Mouse (Mus musculus): ENCODE measurements around the gene Fam20b. TPM values are rescaled to one million over a fixed set of nuclear protein-coding genes. Genes with fewer than 3 reads are reported as not detected.

Fam20b gene
- polyA plus RNA-seq, 1 experiment from 2014 or later: 23.1 TPM

DNA sequence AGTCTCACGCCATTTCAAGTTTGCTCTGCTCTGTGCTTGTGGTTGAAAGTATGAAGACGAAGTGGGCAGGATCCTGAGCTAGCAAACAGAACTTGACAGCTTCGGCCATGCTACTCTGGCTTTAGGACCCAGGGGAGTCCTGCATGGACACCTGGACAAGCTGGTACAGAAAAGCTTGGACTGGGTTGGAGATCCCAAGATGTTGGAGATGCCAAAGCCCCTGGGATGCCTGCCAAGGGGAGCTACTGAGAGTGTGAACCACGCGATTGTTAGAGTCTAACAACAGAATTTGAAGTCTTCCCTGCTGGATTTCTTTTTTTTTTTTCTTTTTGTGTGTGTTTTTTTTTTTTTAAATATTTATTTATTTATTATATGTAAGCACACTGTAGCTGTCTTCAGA is 42.3 kb downstream of the Fam20b start:
- Histone ChIP-seq H3K9me3 (replicated peaks; ENCODE audit: control insufficient read depth, low read length) (no peaks in the 10 kb centered on the region), H3K27me3 (ENCODE audit: control insufficient read depth, insufficient read depth, low read length) (no peaks in the 10 kb centered on the region), H3K36me3 (ENCODE audit: control insufficient read depth, insufficient read depth) (peaks cover 11% of the 10 kb centered on the region), H3K4me3 (ENCODE audit: low read length) (no peak overlapping the region), H3K9ac (ENCODE audit: low read length) (no peak overlapping the region), H3K4me2 (ENCODE audit: low read depth, low read length) (no peak overlapping the region), H3K4me1 (ENCODE audit: control insufficient read depth, insufficient read depth, low read length) (peaks cover 9% of the 10 kb centered on the region), H3K27ac (ENCODE audit: low read length) (no peak overlapping the region)
- 65% methylated on average over 5 of the region's 5 CpGs for WGBS
- no peak for ATAC-seq (replicated peaks; ENCODE audit: extremely low read depth, insufficient read depth, low FRiP score)

DNA sequence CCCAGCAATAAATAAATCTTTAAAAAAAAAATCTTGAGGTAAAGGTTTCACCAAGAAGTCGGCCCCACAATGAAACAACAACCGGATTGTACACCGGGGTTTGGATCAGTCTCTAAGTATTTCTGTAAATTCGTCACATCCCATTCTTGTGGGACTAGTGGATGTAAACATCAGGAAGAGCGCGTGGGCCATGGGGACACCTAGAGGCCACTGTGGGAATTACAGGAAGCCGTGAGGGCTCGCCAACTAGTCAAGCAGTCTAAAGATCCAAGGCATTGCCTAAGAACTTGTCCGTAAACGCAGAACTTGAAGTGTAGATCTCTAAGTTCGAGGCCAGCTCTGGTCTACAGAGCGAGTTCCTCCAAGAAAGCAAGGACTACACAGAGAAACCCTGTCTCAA is 42.7 kb downstream of the Fam20b start:
- Histone ChIP-seq H3K4me3 (ENCODE audit: low read length) (no peak overlapping the region), H3K4me2 (ENCODE audit: low read depth, low read length) (no peak overlapping the region), H3K27me3 (ENCODE audit: control insufficient read depth, insufficient read depth, low read length) (no peaks in the 10 kb centered on the region), H3K4me1 (ENCODE audit: control insufficient read depth, insufficient read depth, low read length) (peaks cover 9% of the 10 kb centered on the region), H3K36me3 (ENCODE audit: control insufficient read depth, insufficient read depth) (peaks cover 9% of the 10 kb centered on the region), H3K27ac (ENCODE audit: low read length) (no peak overlapping the region), H3K9me3 (replicated peaks; ENCODE audit: control insufficient read depth, low read length) (no peaks in the 10 kb centered on the region), H3K9ac (ENCODE audit: low read length) (no peak overlapping the region)
- no peak for ATAC-seq (replicated peaks; ENCODE audit: extremely low read depth, insufficient read depth, low FRiP score)
- WGBS: 23% methylated on average over 12 of the region's 12 CpGs

DNA sequence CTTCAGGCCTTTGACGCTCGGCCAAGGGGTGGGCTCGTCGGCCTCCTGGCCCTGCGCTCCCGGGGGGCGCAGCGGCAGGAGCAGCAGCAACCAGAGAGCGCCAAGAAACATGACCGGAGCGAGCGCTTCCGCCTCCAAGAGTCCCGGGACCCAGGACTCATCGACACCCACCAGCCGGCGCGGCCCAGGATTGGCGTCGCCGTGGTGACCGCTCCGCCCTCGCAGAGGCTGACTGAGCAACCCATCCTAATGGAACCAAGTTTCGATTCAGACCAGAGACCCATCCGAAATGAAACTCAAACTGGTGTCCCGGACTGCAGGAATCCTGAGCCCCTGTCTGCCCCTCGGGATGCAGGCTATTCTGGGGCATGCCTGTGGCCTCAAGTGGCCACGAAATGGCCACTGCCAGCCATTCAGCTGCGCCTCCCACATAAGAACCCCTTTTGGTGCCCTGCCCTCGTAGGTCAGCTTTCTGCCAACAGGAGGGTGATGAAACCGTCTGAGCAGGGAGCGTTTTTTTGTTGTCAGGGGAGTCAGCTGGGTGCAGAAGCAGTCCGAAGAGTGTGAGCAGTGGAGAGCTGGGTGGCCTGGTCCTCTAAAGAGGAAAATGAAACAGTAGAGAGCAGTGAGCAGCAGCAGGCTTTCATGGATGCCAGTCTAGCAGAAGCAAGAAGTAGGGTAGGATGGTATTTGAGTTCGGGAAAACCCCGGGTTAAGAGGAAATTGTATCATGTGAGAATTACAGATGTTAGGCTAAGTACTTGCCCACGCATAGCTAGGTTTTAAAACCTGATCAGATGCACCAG is 44.5 kb downstream of the Fam20b start, which contains the start of gene Tor3a:
Tor3a (minus strand) TSS at position 162 of the 806 bp plus-strand sequence.
- H3K9ac ChIP-seq (ENCODE audit: low read length): peak within 1 kb of the TSS; percentile 80

DNA sequence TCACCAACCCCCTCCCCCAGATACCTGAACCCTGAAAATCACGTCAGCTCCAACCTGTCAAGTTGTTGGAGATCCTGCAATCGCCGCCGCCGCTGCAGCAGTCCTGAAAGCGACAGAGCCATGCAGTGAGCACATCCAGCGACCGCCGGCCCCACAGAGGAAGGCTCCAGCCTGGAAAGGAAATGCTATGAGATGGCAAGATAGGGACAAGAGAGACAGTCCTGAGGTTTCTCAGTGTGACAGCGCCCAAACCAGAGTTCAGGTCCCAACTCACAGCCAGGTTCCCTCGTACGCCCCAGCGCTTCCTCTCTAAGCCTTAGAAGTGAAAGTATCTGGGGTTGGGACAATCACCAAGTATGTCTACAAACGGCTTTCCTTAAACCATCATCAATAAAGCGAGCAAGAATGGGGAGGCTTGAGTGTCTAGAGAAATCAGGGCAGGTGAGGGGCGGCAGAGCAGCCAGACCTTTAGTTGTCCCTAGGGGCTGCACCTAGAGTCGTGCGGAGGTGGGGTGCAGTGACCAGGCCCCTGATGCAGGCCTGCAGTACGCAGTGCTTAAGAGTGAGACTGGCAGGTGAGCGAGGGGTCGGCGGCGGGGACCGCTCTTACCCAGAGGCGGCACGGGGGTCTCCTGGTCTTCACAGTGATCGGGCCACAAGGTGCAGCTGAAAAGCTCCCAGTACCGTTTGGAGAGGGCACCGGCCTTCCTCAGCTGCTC is 45.3 kb downstream of the Fam20b start:
- Histone ChIP-seq H3K4me2 (ENCODE audit: low read depth, low read length) (peak overlapping the region; percentile 97), H3K36me3 (ENCODE audit: control insufficient read depth, insufficient read depth) (no peaks in the 10 kb centered on the region), H3K27ac (ENCODE audit: low read length) (peak overlapping the region; percentile 64), H3K9ac (ENCODE audit: low read length) (peak overlapping the region; percentile 80), H3K27me3 (ENCODE audit: control insufficient read depth, insufficient read depth, low read length) (no peaks in the 10 kb centered on the region), H3K4me1 (ENCODE audit: control insufficient read depth, insufficient read depth, low read length) (peaks cover 9% of the 10 kb centered on the region), H3K9me3 (replicated peaks; ENCODE audit: control insufficient read depth, low read length) (no peaks in the 10 kb centered on the region), H3K4me3 (ENCODE audit: low read length) (peak overlapping the region; percentile 74)
- peak; percentile 26; the same call in 1 of the 2 replicates for ATAC-seq (replicated peaks; ENCODE audit: extremely low read depth, insufficient read depth, low FRiP score)
- WGBS: 1% methylated on average over 29 of the region's 29 CpGs

More for the DNA sequence above, 44.5 kb downstream of the Fam20b start, which contains the start of gene Tor3a:
- Histone ChIP-seq H3K4me1 (ENCODE audit: control insufficient read depth, insufficient read depth, low read length) (peaks cover 9% of the 10 kb centered on the region), H3K27ac (ENCODE audit: low read length) (peak within 1 kb of the TSS; percentile 64), H3K4me3 (ENCODE audit: low read length) (peak within 1 kb of the TSS; percentile 74), H3K4me2 (ENCODE audit: low read depth, low read length) (peak within 1 kb of the TSS; percentile 97), H3K9me3 (replicated peaks; ENCODE audit: control insufficient read depth, low read length) (no peaks in the 10 kb centered on the region), H3K36me3 (ENCODE audit: control insufficient read depth, insufficient read depth) (peaks cover 1% of the 10 kb centered on the region), H3K27me3 (ENCODE audit: control insufficient read depth, insufficient read depth, low read length) (no peaks in the 10 kb centered on the region)
- 6% methylated on average over 37 of the region's 37 CpGs for WGBS
- peak; percentile 83 for ATAC-seq (replicated peaks; ENCODE audit: extremely low read depth, insufficient read depth, low FRiP score)

DNA sequence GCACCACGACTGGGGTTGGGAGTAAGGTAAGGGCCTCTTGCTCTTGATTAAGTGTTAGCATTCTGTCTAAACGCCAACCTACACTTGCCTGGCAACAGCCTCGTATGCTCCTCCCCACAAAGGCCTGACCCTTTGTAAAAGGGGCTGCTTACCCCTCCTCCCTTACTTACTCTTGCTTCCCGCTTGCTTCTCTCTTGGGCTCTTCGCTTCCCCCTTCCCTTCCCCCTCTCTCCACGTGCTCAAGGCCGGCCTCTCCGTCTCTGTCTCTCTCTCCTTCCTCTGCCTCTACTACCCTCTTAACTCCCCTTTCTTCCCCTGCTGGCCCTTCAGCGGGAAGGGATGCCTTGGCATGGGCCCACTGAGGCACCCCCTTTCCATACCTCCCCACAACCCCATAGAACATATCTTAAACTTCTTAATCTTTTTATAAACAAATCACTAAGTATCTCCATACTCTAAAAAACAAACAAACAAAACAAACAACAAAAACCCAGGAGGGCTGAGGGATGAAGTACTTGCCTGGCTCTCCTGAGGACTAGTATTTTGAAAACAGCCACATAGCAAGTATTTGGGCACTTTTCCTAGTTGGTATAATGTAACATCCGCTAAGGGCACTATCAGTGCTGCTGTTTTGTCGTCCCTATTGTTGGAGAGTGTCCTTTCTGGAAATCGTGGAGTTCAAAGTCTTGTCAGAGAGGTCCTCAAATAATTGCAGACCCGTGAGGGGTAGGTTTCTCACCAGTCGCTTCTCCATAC is 46.0 kb downstream of the Fam20b start:
- Histone ChIP-seq H3K4me1 (ENCODE audit: control insufficient read depth, insufficient read depth, low read length) (peaks cover 9% of the 10 kb centered on the region), H3K9me3 (replicated peaks; ENCODE audit: control insufficient read depth, low read length) (no peaks in the 10 kb centered on the region), H3K36me3 (ENCODE audit: control insufficient read depth, insufficient read depth) (no peaks in the 10 kb centered on the region), H3K4me2 (ENCODE audit: low read depth, low read length) (peak overlapping the region; percentile 97), H3K9ac (ENCODE audit: low read length) (peak overlapping the region; percentile 80), H3K27ac (ENCODE audit: low read length) (no peak overlapping the region), H3K27me3 (ENCODE audit: control insufficient read depth, insufficient read depth, low read length) (no peaks in the 10 kb centered on the region), H3K4me3 (ENCODE audit: low read length) (peak overlapping the region; percentile 74)
- WGBS: 15% methylated on average over 14 of the region's 14 CpGs
- ATAC-seq (replicated peaks; ENCODE audit: extremely low read depth, insufficient read depth, low FRiP score): no peak

DNA sequence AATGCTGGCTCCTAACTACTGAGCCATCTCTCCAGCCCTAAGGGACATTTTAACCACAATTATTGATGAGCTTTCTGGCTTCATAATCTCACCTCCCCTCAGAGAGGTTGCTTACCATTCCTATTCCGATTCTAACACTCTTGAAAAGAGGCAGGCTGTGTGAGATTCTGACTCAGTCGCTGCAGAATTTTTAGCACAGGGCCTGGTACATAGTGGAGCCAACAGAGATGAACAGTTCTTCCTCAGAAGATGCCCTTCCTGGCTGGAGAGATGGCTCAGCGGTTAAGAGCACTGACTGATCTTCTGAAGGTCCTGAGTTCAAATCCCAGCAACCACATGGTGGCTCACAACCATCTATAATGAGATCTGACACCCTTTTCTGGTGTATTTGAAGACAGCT is 47.0 kb downstream of the Fam20b start:
- no peak for ATAC-seq (replicated peaks; ENCODE audit: extremely low read depth, insufficient read depth, low FRiP score)
- H3K36me3 ChIP-seq (ENCODE audit: control insufficient read depth, insufficient read depth): no peaks in the 10 kb centered on the region
- H3K9ac ChIP-seq (ENCODE audit: low read length): no peak overlapping the region
- peaks cover 16% of the 10 kb centered on the region for H3K4me1 ChIP-seq (ENCODE audit: control insufficient read depth, insufficient read depth, low read length)
- no peaks in the 10 kb centered on the region for H3K9me3 ChIP-seq (replicated peaks; ENCODE audit: control insufficient read depth, low read length)
- no peak overlapping the region for H3K27ac ChIP-seq (ENCODE audit: low read length)
- 94% methylated on average over 3 of the region's 3 CpGs for WGBS
- H3K27me3 ChIP-seq (ENCODE audit: control insufficient read depth, insufficient read depth, low read length): no peaks in the 10 kb centered on the region
- H3K4me3 ChIP-seq (ENCODE audit: low read length): no peak overlapping the region
- H3K4me2 ChIP-seq (ENCODE audit: low read depth, low read length): no peak overlapping the region

DNA sequence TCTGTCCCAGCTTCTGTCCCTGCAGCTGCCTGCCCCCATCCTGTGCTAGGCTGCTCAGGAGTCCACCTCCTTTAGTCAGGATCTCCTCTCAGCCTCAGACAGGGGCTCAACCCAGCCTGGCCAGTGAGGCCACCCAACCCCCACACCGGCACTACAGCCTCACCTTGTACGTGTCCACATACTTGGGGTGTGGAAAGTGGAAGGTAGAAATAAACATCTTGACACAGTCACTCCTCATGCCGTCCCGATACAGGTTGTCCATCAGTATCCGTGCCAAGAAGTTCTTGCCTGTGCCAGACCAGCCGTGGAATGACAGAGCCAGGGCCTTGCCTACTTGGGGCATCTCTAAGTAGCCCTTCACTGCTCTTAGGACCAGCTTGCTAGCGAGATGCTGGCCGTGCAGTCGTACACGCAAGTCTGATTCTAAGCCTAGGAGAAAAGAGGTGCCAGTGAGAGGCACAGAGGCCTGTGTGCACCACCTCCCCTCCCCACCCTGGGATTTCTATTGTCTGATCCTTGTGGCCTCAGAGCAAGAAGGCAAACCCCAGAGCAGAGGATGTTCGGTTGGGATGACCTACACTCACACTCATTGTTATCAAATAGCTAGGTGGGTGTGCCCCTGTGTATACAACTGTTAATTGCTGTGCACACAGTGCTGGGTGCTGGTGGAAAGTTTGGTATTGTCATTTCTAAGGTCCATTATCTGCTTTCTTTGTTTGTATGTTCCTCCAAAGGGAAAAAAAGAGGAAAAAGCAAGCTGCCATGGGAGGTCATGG is 49.5 kb downstream of the Fam20b start:
- Histone ChIP-seq H3K36me3 (ENCODE audit: control insufficient read depth, insufficient read depth) (no peaks in the 10 kb centered on the region), H3K9ac (ENCODE audit: low read length) (no peak overlapping the region), H3K9me3 (replicated peaks; ENCODE audit: control insufficient read depth, low read length) (no peaks in the 10 kb centered on the region), H3K27me3 (ENCODE audit: control insufficient read depth, insufficient read depth, low read length) (no peaks in the 10 kb centered on the region), H3K4me2 (ENCODE audit: low read depth, low read length) (no peak overlapping the region), H3K4me3 (ENCODE audit: low read length) (no peak overlapping the region), H3K27ac (ENCODE audit: low read length) (no peak overlapping the region), H3K4me1 (ENCODE audit: control insufficient read depth, insufficient read depth, low read length) (peaks cover 18% of the 10 kb centered on the region)
- ATAC-seq (replicated peaks; ENCODE audit: extremely low read depth, insufficient read depth, low FRiP score): no peak
- 47% methylated on average over 11 of the region's 11 CpGs for WGBS

DNA sequence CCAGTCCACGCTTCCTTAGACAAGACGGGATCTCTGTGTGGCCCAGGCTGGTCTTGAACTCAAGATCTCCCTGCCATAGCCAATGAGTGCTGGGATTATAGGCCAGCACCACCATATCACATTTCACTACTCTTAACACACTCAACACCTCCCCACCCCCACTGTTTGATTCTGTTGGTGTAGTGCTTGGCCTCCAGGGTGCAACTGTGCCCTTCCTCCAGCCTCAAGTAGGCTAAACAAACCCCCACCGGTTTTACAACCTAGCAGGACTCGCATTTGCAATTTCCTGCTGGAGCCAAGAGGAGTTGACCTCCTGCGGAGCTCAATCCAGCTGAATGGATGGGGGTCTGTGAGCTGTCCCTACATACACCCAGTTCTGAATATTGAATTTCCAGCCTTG is 50.3 kb downstream of the Fam20b start:
- no peak overlapping the region for H3K27ac ChIP-seq (ENCODE audit: low read length)
- H3K4me2 ChIP-seq (ENCODE audit: low read depth, low read length): no peak overlapping the region
- H3K4me1 ChIP-seq (ENCODE audit: control insufficient read depth, insufficient read depth, low read length): peaks cover 18% of the 10 kb centered on the region
- H3K27me3 ChIP-seq (ENCODE audit: control insufficient read depth, insufficient read depth, low read length): no peaks in the 10 kb centered on the region
- no peak for ATAC-seq (replicated peaks; ENCODE audit: extremely low read depth, insufficient read depth, low FRiP score)
- no peaks in the 10 kb centered on the region for H3K9me3 ChIP-seq (replicated peaks; ENCODE audit: control insufficient read depth, low read length)
- WGBS: 35% methylated on average over 5 of the region's 5 CpGs
- H3K4me3 ChIP-seq (ENCODE audit: low read length): no peak overlapping the region
- no peaks in the 10 kb centered on the region for H3K36me3 ChIP-seq (ENCODE audit: control insufficient read depth, insufficient read depth)
- no peak overlapping the region for H3K9ac ChIP-seq (ENCODE audit: low read length)
